Mouse (Mus musculus) ovary, postnatal 36 days (tissue): ENCODE measurements around the gene Cyp2c66.
"Not testable (repeated sequence)": the region's sequence is repeated elsewhere in the genome, so short reads cannot be mapped to it uniquely, and the experiment has no call there.

Experiments
- DNase-seq: peaks from one replicate; pipeline ENCODE4 v3.0.0; 2022; ENCODE audit warnings: low spot score, mixed read lengths

Gene Cyp2c66

GRCm38 (mm10) chr19:39113644-39114043 lies at the start of gene Cyp2c66:
Gene Cyp2c66, plus strand, starts transcription at chr19:39113898.
- no peak for DNase-seq

DNA sequence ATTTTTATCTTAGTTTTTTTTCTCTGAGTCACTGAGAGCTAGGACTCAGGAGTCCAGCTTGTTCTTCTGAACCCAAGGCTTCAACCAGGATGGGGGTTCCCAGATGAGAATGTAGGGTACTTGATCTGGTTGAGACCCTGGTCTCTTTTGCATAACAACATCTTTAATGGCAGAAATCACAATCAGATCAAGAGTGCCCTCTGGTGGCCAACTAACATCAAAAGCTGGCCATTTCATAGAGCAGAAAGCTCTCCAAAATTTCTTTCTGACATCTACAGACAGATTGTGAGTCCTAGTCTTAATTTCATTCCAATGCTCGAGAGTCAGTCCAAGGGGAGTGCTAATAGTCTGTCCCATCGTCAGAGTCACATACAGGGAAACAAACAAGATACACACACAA lies 14.9 kb upstream of the Cyp2c66 start:
- DNase-seq, result not testable (repeated sequence)

GRCm38 (mm10) chr19:39156836-39157235 lies 43.1 kb downstream of the Cyp2c66 start:
- DNase-seq, result not testable (repeated sequence)
